Mouse (Mus musculus) small intestine, adult 2 months (tissue): ENCODE measurements at regions not wholly inside any gene's neighbourhood (a gene's known extent, or its start where the extent isn't known, plus 50 kb on each side); places are given as distances from the start of the nearest gene placed in this dataset.

Source experiments
- H3K27ac ChIP-seq: fragments of 200-500 bp; 2 replicates; pipeline ENCODE4 v1.5.1; 2012; ENCODE audit warnings: low read depth, low read length, control low read depth, inconsistent platforms; ENCODE audit not compliant: insufficient read depth
- H3K27me3 ChIP-seq: fragments of 200-500 bp; 2 replicates; pipeline ENCODE4 v1.6.1; 2012; ENCODE audit warnings: mild to moderate bottlenecking, moderate library complexity, low read length, inconsistent platforms; ENCODE audit not compliant: control insufficient read depth, insufficient read depth
- H3K36me3 ChIP-seq: fragments of 200-500 bp; 2 replicates; pipeline ENCODE4 v1.6.1; 2012; ENCODE audit warnings: mild to moderate bottlenecking, low read length, control low read depth, inconsistent platforms; ENCODE audit not compliant: control insufficient read depth, insufficient read depth
- H3K4me1 ChIP-seq: fragments of 200-500 bp; 2 replicates; pipeline ENCODE4 v1.6.1; 2012; ENCODE audit warnings: low read length, inconsistent platforms, mixed read lengths; ENCODE audit not compliant: control insufficient read depth, insufficient read depth, insufficient read length
- H3K4me3 ChIP-seq: fragments of 200-500 bp; 2 replicates; pipeline ENCODE4 v1.5.1; 2012; ENCODE audit warnings: low read depth, mild to moderate bottlenecking, control low read depth, inconsistent platforms, low read length, moderate library complexity
- CTCF ChIP-seq: fragments of 200-500 bp; IDR thresholded peaks from 2 replicates; pipeline ENCODE4 v1.5.1; 2012; ENCODE audit warnings: low read depth, mild to moderate bottlenecking, control low read depth, inconsistent platforms, low read length, moderate library complexity, mixed read lengths; ENCODE audit not compliant: insufficient replicate concordance, insufficient read length; ENCODE audit errors: extremely low read depth
- POLR2A ChIP-seq: fragments of 200-500 bp; IDR thresholded peaks from 2 replicates; pipeline ENCODE4 v1.6.1; 2012; ENCODE audit warnings: low read depth, mild to moderate bottlenecking, control low read depth, inconsistent platforms, low read length, moderate library complexity
- WGBS: fragments of 180-500 bp; shearing (Covaris S2); methylation state at CpG from one replicate; pipeline ENCODE4 v1.1.7; 2018; 5-methylcytosine and 5-hydroxymethylcytosine counted together

DNA sequence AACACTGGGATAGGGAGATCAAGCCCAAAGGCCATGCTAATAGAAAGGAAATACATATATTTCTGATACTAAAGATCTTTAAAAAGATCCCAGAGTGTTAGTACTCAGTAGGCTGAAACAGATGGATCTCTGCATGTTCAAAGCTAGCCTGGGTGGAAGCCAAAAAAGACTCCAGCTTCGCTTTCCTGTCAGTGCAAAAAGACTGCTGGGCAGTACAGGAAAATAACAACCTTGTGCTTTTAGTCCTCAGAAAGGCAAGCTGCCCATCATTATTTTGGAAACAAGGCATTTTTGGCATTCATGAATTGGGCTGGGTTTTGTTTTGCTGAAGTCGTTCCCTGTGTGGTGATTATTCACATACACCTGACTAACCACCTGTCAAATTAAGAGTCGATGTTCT, 56.9 kb upstream of the Cited2 start:
- Histone ChIP-seq H3K27ac (no peak overlapping the region), H3K4me3 (no peak overlapping the region), H3K36me3 (no peaks in the 10 kb centered on the region), H3K27me3 (no peaks in the 10 kb centered on the region), H3K4me1 (no peaks in the 10 kb centered on the region; the same call in 1 of the 2 replicates)
- no peak for TF ChIP-seq POLR2A
- WGBS, result 75% methylated on average over 3 of the region's 3 CpGs

DNA sequence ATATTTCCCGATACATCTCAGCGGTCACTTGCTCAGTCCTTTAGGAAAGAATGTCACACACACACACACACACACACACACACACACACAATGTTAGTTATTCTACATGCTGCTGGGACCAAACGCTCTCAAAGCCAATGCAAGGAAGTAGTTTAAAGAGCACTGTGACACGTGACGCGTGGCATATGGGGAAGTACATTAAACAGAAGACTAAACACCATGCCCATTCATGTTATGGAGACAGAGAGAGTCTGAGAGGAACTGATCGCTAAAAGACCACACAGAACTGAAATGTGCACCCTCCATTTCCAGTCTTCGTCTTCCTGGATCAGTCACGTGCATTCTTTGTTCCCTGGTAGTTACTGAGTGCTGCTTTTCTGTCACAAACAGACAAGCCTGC, 53.6 kb upstream of the Cited2 start:
- 85% methylated on average over 9 of the region's 9 CpGs for WGBS
- H3K27me3 ChIP-seq, result no peaks in the 10 kb centered on the region
- H3K27ac ChIP-seq, result no peak overlapping the region
- no peak for TF ChIP-seq CTCF
- no peak for TF ChIP-seq POLR2A
- no peaks in the 10 kb centered on the region for H3K36me3 ChIP-seq
- H3K4me3 ChIP-seq, result no peak overlapping the region
- H3K4me1 ChIP-seq, result no peaks in the 10 kb centered on the region; the same call in 1 of the 2 replicates
